Mouse (Mus musculus): ENCODE results near the gene Pabpc5.

DNA sequence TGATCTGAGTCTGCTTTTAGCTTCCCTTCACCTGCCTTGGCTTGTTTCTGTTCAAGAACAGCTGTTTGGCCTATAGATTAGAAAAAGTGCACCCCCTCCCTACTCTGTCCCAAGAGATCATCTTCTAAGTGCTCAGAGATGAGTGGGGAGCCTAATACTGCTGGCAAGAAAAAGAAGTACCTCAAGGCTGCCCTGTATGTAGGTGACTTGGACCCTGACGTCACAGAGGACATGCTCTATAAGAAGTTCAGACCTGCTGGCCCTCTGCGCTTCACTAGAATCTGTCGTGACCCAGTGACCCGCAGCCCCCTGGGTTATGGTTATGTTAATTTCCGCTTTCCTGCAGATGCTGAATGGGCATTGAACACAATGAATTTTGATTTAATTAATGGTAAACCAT lies 856 bp downstream of the Pabpc5 start:
- TF ChIP-seq CTCF (IDR thresholded peaks at IDR 0.05; ENCODE audit: low read depth) = no peak
- no peak for TF ChIP-seq EP300 (IDR thresholded peaks at IDR 0.05; ENCODE audit: low read depth)

Measured in heart, postnatal 0 days (tissue).